Mouse (Mus musculus) ES-E14 (cell line): Measurements from ENCODE around the gene Klrb1c.
"Not testable (repeated sequence)": the region's sequence is repeated elsewhere in the genome, so short reads cannot be mapped to it uniquely, and the experiment has no call there.

Source experiments
- CHD2 ChIP-seq: IDR thresholded peaks from 2 replicates; pipeline ENCODE4 v1.6.1; 2014; ENCODE audit warnings: mild to moderate bottlenecking, low read depth, low read length, inconsistent platforms
- HCFC1 ChIP-seq: IDR thresholded peaks from 2 replicates; pipeline ENCODE4 v1.6.1; 2012; ENCODE audit warnings: low read length, inconsistent platforms, borderline replicate concordance; ENCODE audit not compliant: insufficient read depth
- MAFK ChIP-seq: IDR thresholded peaks from 2 replicates; pipeline ENCODE4 v1.6.1; 2014; ENCODE audit warnings: mild to moderate bottlenecking, low read depth, low read length, inconsistent platforms; ENCODE audit not compliant: insufficient read depth
- ZC3H11A ChIP-seq: IDR thresholded peaks from 2 replicates; pipeline ENCODE4 v1.6.1; 2012; ENCODE audit warnings: low read depth, mild to moderate bottlenecking, inconsistent platforms, low read length, borderline replicate concordance
- ZNF384 ChIP-seq: IDR thresholded peaks from 2 replicates; pipeline ENCODE4 v1.6.1; 2012; ENCODE audit warnings: low read depth, low read length, inconsistent platforms

- not testable (repeated sequence) for TF ChIP-seq MAFK, ZNF384, CHD2, HCFC1, ZC3H11A
Measured at GRCm38 (mm10) chr6:128754265-128754664, 34.8 kb downstream of the Klrb1c start.
